Mouse (Mus musculus) thymus, postnatal 4 days (tissue): ENCODE results near the gene Crkl.
A peak's percentile ranks its signal among the peaks of the same experiment; 100 is the strongest.

ENCODE experiments used
- DNase-seq: peaks from one replicate; pipeline ENCODE4 v3.0.0; 2021

Crkl gene

DNA sequence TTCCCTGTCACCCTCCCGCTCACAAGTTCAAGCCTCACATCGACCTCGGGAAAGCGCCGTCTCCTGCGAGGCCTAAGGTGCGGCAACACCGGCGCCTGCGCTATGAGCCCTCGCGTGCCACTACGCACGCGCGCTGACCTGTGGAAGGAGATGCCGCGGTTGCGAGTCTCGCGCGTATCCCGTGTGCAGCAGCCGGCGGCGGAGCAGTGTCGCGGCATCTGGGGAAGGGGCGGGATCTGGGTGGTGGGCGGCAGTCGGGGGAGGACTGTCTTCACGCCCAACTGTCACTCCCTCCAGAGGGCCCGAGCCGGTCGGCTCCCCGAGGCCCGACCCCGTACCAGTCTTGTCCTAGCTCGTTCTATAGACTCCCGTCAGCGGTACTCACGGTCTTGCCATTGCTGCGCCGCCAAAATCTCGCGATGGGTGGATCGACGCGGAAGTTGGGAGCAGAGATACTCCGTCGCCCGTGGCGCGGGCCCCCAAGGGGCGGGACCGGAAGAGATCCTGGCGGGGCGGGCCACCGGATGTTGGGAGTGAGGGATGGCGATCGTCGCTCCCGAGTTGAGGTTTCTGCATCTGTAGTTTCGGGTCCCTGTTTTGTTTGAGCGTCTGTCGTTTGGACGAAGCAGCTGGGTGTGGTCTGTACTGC is 79.0 kb downstream of the Crkl start, which contains the start of gene Thap7:
TSS of gene Thap7 (minus strand) at position 497 of the 649 bp plus-strand sequence.
- peak; percentile 98 for DNase-seq

DNA sequence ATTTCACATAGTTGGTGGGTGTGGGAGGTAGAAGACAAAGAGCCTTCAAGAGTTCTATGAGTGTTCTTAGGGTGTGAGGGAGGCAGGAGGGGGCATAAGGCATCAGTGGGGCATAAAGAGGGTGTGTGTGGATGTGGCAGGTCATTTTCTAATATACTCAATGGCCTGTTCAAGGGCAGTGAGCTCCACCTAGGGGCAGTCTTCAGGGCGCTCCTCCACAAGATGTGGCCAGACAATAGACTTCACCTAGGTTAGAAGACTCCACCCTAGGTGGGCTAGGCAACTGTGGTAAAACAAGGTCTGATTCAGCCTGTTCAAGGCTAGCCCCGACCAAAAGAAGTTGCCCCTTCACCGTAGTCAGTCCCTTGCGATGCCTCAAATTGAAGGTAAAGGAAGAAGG is 80.5 kb downstream of the Crkl start:
- DNase-seq, result no peak

DNA sequence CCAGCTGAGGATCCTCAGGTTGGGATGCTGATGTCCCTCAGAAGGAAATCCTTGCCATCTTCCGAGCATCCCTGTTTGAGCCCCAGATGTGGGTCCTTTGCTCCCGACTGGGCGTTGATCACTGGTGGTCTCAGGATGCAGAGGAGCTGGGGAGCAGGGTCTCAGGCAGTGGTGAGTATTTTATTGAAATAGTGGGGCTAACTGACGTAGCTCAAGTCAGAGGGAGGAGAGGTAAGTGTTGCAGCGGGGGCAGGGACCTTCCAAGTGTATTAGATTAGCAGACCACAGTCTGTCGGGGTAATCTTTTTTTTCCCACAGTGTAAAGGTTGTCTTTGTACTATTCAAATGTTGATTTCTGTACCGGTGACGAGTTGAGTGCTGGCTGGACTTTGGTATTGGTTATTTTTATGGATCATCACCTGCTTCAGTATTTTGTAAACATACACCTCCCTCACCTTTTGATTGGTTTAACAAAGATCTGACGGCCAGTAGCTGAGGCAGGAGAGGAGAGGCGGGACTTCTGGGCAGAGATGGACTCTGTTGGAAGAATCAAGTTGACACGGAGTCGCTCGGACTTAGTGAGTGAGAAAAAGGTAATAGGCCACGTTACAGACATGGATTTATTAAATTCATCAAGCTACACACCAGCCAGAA is 81.0 kb downstream of the Crkl start:
- DNase-seq, result no peak

DNA sequence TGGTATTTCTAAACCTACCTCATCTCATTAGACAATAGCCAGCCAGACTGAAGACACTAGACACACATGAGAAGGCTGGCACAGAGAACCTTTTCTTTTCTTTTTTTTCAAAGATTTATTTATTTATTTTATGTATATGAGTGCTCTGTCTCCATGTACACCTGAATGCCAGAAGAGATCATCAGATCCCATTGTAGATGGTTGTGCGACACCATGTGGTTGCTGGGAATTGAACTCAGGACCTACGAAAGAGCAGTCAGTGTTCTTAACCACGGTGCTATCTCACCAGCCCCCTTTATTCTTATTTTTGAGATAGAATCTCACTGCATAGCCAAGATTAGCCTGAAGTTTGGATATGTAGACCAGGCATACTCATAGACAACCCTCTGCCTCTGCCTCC is 84.8 kb downstream of the Crkl start:
- DNase-seq, result peak; percentile 61
